Mouse (Mus musculus) liver, adult 2 months (tissue): ENCODE measurements around the gene Nckap5l.

ENCODE experiments used
- CTCF ChIP-seq: fragments of 200-500 bp; IDR thresholded peaks from 2 replicates; pipeline ENCODE4 v1.5.1; 2011; ENCODE audit warnings: low read depth, low read length, control low read depth
- POLR2A ChIP-seq: fragments of 200-500 bp; IDR thresholded peaks from 2 replicates; pipeline ENCODE4 v1.6.1; 2011; ENCODE audit warnings: low read length, control low read depth; ENCODE audit not compliant: insufficient read depth; ENCODE audit errors: extremely low read depth

- no peak for TF ChIP-seq CTCF
- TF ChIP-seq POLR2A = no peak
Observed at GRCm38 (mm10) chr15:99475814-99476213, 18.3 kb upstream of the Nckap5l start.
